ENCODE assay signal across 13 mouse cellular contexts in the genomic region with DNA sequence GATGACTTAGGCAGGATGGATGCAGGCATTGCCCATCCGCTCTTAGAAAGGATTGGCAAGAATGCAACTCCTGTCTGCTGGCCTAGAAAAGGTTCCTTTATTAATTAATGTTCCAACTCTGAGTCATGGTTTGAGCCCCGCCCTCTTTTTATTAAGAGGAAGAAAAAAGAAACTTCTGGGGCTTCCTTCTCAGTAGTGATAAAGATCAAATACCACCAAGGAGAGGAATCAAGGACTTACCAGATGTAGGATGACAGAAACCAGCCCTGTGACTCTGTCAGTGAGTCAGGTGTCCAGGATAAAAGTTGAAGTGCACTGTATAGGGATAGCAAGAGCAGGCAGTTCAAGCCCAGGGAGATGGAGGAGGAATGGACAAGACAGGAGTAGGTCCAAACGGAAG.
"Had no signal": no experiment of that assay in that cellular context is flagged by ENCODE, and none has a peak within 500 bp of the region (broad histone marks: within the 10 kb centered on the region; RNA-seq: fewer than 3 reads in every experiment).

No protein-coding gene starts in this region.

- H3K9me3 ChIP-seq: kidney, embryonic 15.5 days; limb, embryonic 13.5 days; liver, embryonic 15.5 days; midbrain, embryonic 10.5 days; midbrain, embryonic 15.5 days; neural tube, embryonic 12.5 days had no signal

- H3K27me3 ChIP-seq: kidney, embryonic 15.5 days; limb, embryonic 13.5 days; liver, embryonic 15.5 days; midbrain, embryonic 15.5 days; neural tube, embryonic 12.5 days had no signal

- H3K4me1 ChIP-seq: kidney, embryonic 15.5 days; limb, embryonic 13.5 days; liver, embryonic 15.5 days; midbrain, embryonic 10.5 days; midbrain, embryonic 15.5 days; neural tube, embryonic 12.5 days had no signal

- H3K4me3 ChIP-seq: kidney, embryonic 15.5 days; limb, embryonic 13.5 days; liver, embryonic 15.5 days; midbrain, embryonic 10.5 days; midbrain, embryonic 15.5 days; neural tube, embryonic 12.5 days had no signal

- H3K9ac ChIP-seq: kidney, embryonic 15.5 days; limb, embryonic 13.5 days; liver, embryonic 15.5 days; midbrain, embryonic 15.5 days; neural tube, embryonic 12.5 days had no signal

- ATAC-seq: lung, postnatal 0 days; midbrain, embryonic 15.5 days had no signal

- DNase-seq: kidney, adult 2 months; kidney, postnatal 14 days; left cerebral cortex, postnatal 4 days; lung, adult 2 months; lung, postnatal 36 days; retina, postnatal 1 day had no signal

- H3K36me3 ChIP-seq: kidney, embryonic 15.5 days; limb, embryonic 13.5 days; liver, embryonic 15.5 days; midbrain, embryonic 10.5 days; midbrain, embryonic 15.5 days; neural tube, embryonic 12.5 days had no signal

- H3K27ac ChIP-seq: kidney, embryonic 15.5 days; limb, embryonic 13.5 days; liver, embryonic 15.5 days; midbrain, embryonic 10.5 days; midbrain, embryonic 15.5 days; neural tube, embryonic 12.5 days had no signal

- H3K4me2 ChIP-seq: kidney, embryonic 15.5 days; limb, embryonic 13.5 days; liver, embryonic 15.5 days; midbrain, embryonic 15.5 days; neural tube, embryonic 12.5 days had no signal
